Mouse (Mus musculus) thymus, adult 2 months (tissue): Measurements from ENCODE around the gene Exoc4.

Experiments
- CTCF ChIP-seq: fragments of 200-500 bp; IDR thresholded peaks from 2 replicates; pipeline ENCODE4 v1.5.1; 2012; ENCODE audit warnings: mild to moderate bottlenecking, control low read depth, low read length, moderate library complexity, borderline replicate concordance; ENCODE audit not compliant: control insufficient read depth, poor library complexity, insufficient read depth; ENCODE audit errors: extremely low read depth
- POLR2A ChIP-seq: fragments of 200-500 bp; IDR thresholded peaks from 2 replicates; pipeline ENCODE4 v1.6.1; 2012; ENCODE audit warnings: mild to moderate bottlenecking, low read length, control low read depth, moderate library complexity; ENCODE audit not compliant: control insufficient read depth, poor library complexity, insufficient read depth; ENCODE audit errors: extremely low read depth

DNA sequence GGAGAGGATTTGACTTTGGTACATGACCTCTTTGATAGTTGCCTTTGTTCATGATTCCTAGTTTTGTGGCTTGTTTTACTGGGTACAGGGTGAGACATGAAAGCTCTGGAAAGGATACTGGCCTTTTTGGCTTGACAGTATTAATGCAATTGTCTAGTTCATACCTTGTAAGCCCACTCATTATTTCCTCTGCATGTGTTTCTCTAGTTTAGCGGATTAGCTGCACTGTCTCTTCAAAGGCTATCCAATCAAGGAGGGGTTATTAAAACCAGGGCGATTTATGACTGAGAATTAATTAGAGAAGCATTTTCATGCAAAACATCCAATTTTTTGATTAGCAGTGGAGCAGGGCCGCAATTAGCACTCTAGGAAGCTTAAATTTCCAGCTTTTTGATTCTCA is 216.5 kb downstream of the Exoc4 start:
- no peak for TF ChIP-seq CTCF
- TF ChIP-seq POLR2A: no peak
